Mouse (Mus musculus) kidney, embryonic 14.5 days (tissue): ENCODE measurements around the gene Cog2. TPM values are rescaled to one million over a fixed set of nuclear protein-coding genes. Genes with fewer than 3 reads are reported as not detected.

Source experiments
- ATAC-seq: fragments of 200-750 bp; cut with Nextera tagmentation; 2 replicates; pipeline ENCODE4 v1.8.0; 2017; ENCODE audit warnings: moderate number of reproducible peaks, mild to moderate bottlenecking, moderate TSS enrichment, moderate library complexity; ENCODE audit not compliant: low FRiP score, low TSS enrichment
- H3K27ac ChIP-seq: fragments of 300-500 bp; sonication (generic); 2 replicates; pipeline ENCODE4 v1.5.1; 2014; ENCODE audit warnings: low read depth, mild to moderate bottlenecking, low read length, moderate library complexity, mixed read lengths
- H3K27me3 ChIP-seq: fragments of 300-500 bp; sonication (generic); 2 replicates; pipeline ENCODE4 v1.6.1; 2014; ENCODE audit warnings: mild to moderate bottlenecking, low read length; ENCODE audit not compliant: control insufficient read depth, insufficient read depth
- H3K36me3 ChIP-seq: fragments of 300-500 bp; sonication (generic); 2 replicates; pipeline ENCODE4 v1.6.1; 2014; ENCODE audit warnings: low read length, mixed read lengths; ENCODE audit not compliant: control insufficient read depth, insufficient read depth
- H3K4me1 ChIP-seq: fragments of 300-500 bp; sonication (generic); 2 replicates; pipeline ENCODE4 v1.6.1; 2014; ENCODE audit warnings: low read length, mixed read lengths; ENCODE audit not compliant: control insufficient read depth, insufficient read depth
- H3K4me2 ChIP-seq: fragments of 300-500 bp; sonication (generic); replicated peaks from 2 replicates; pipeline ENCODE4 v1.6.1; 2014; ENCODE audit warnings: low read depth, mild to moderate bottlenecking, low read length
- H3K4me3 ChIP-seq: fragments of 300-500 bp; sonication (generic); 2 replicates; pipeline ENCODE4 v1.5.1; 2014; ENCODE audit warnings: mild to moderate bottlenecking, low read length
- H3K9ac ChIP-seq: fragments of 300-500 bp; sonication (generic); 2 replicates; pipeline ENCODE4 v1.6.1; 2014; ENCODE audit warnings: low read depth, mild to moderate bottlenecking, low read length, moderate library complexity
- H3K9me3 ChIP-seq: fragments of 300-500 bp; sonication (generic); 2 replicates; pipeline ENCODE4 v1.6.1; 2016; ENCODE audit warnings: low read length; ENCODE audit not compliant: control insufficient read depth
- WGBS: fragments of 180-500 bp; shearing (Covaris S2); extraction: QIAGEN DNeasy Blood & Tissue Kit; methylation state at CpG from one replicate; pipeline ENCODE4 v1.1.7; 2014; 5-methylcytosine and 5-hydroxymethylcytosine counted together
- polyA plus RNA-seq: library from polyadenylated mRNA; unstranded; fragments of >200 nt; fragmentation: Nextera tagmentation; extraction: Ambion mirVana; gene quantifications from 2 replicates; pipeline ENCODE4 v1.2.1, GENCODE M21; 2014

Cog2 gene
- polyA plus RNA-seq, 1 experiment from 2014 or later = 36.6 TPM

GRCm38 (mm10) chr8:124494397-124494796 is 26.2 kb upstream of the Cog2 start:
- no peaks in the 10 kb centered on the region for H3K36me3 ChIP-seq
- H3K4me2 ChIP-seq = no peak overlapping the region
- WGBS = 79% methylated on average over 3 of the region's 3 CpGs
- no peak overlapping the region for H3K27ac ChIP-seq
- H3K4me1 ChIP-seq = no peaks in the 10 kb centered on the region
- H3K4me3 ChIP-seq = no peak overlapping the region
- no peaks in the 10 kb centered on the region; the same call in 1 of the 2 replicates for H3K9me3 ChIP-seq
- H3K27me3 ChIP-seq = no peaks in the 10 kb centered on the region
- no peak overlapping the region for H3K9ac ChIP-seq
- ATAC-seq = no peak

GRCm38 (mm10) chr8:124494955-124495354 is 25.6 kb upstream of the Cog2 start:
- Histone ChIP-seq H3K4me1 (no peaks in the 10 kb centered on the region), H3K9me3 (no peaks in the 10 kb centered on the region), H3K4me2 (no peak overlapping the region), H3K36me3 (no peaks in the 10 kb centered on the region), H3K27ac (no peak overlapping the region), H3K27me3 (no peaks in the 10 kb centered on the region), H3K4me3 (no peak overlapping the region), H3K9ac (no peak overlapping the region)
- WGBS = 88% methylated on average over 15 of the region's 15 CpGs
- ATAC-seq = no peak

- H3K36me3 ChIP-seq = no peaks in the 10 kb centered on the region
- H3K9ac ChIP-seq = no peak overlapping the region
- ATAC-seq = no peak
- no peaks in the 10 kb centered on the region for H3K4me1 ChIP-seq
- H3K9me3 ChIP-seq = no peaks in the 10 kb centered on the region
- no peak overlapping the region for H3K4me3 ChIP-seq
- H3K27me3 ChIP-seq = no peaks in the 10 kb centered on the region
- 68% methylated on average over 11 of the region's 11 CpGs for WGBS
- H3K4me2 ChIP-seq = no peak overlapping the region
- no peak overlapping the region for H3K27ac ChIP-seq
Measured at GRCm38 (mm10) chr8:124495676-124496075, 24.9 kb upstream of the Cog2 start.

GRCm38 (mm10) chr8:124496266-124496665 is 24.3 kb upstream of the Cog2 start:
- Histone ChIP-seq H3K4me2 (no peak overlapping the region), H3K4me3 (no peak overlapping the region), H3K9me3 (no peaks in the 10 kb centered on the region), H3K4me1 (no peaks in the 10 kb centered on the region), H3K27ac (no peak overlapping the region), H3K36me3 (no peaks in the 10 kb centered on the region), H3K9ac (no peak overlapping the region), H3K27me3 (no peaks in the 10 kb centered on the region)
- ATAC-seq = no peak
- 80% methylated on average over 4 of the region's 4 CpGs for WGBS

GRCm38 (mm10) chr8:124496871-124497270 is 23.7 kb upstream of the Cog2 start:
- ATAC-seq = no peak
- Histone ChIP-seq H3K27me3 (no peaks in the 10 kb centered on the region), H3K4me1 (no peaks in the 10 kb centered on the region), H3K36me3 (no peaks in the 10 kb centered on the region), H3K4me2 (no peak overlapping the region), H3K27ac (no peak overlapping the region), H3K9me3 (no peaks in the 10 kb centered on the region), H3K9ac (no peak overlapping the region), H3K4me3 (no peak overlapping the region)
- WGBS = 90% methylated on average over 5 of the region's 5 CpGs

- no peak overlapping the region for H3K9ac ChIP-seq
- no peak overlapping the region for H3K4me3 ChIP-seq
- no peak for ATAC-seq
- H3K4me2 ChIP-seq = no peak overlapping the region
- no peaks in the 10 kb centered on the region for H3K4me1 ChIP-seq
- H3K9me3 ChIP-seq = no peaks in the 10 kb centered on the region; the same call in 1 of the 2 replicates
- no peaks in the 10 kb centered on the region for H3K27me3 ChIP-seq
- no peaks in the 10 kb centered on the region for H3K36me3 ChIP-seq
- H3K27ac ChIP-seq = no peak overlapping the region
Measured at GRCm38 (mm10) chr8:124498398-124498797, 22.2 kb upstream of the Cog2 start.

GRCm38 (mm10) chr8:124499236-124499937 is 21.2 kb upstream of the Cog2 start:
- Histone ChIP-seq H3K4me2 (no peak overlapping the region), H3K27ac (no peak overlapping the region), H3K9me3 (no peaks in the 10 kb centered on the region; the same call in 1 of the 2 replicates), H3K4me3 (no peak overlapping the region), H3K9ac (no peak overlapping the region), H3K4me1 (no peaks in the 10 kb centered on the region), H3K36me3 (no peaks in the 10 kb centered on the region), H3K27me3 (no peaks in the 10 kb centered on the region)
- 59% methylated on average over 7 of the region's 7 CpGs for WGBS
- ATAC-seq = no peak

- Histone ChIP-seq H3K4me2 (no peak overlapping the region), H3K4me1 (no peaks in the 10 kb centered on the region), H3K36me3 (no peaks in the 10 kb centered on the region), H3K9ac (no peak overlapping the region), H3K9me3 (no peaks in the 10 kb centered on the region; the same call in 1 of the 2 replicates), H3K27me3 (no peaks in the 10 kb centered on the region), H3K27ac (no peak overlapping the region), H3K4me3 (no peak overlapping the region)
- WGBS = 74% methylated on average over 5 of the region's 5 CpGs
- no peak for ATAC-seq
Measured at GRCm38 (mm10) chr8:124499938-124500239, 20.7 kb upstream of the Cog2 start.

GRCm38 (mm10) chr8:124505626-124506025 is 14.9 kb upstream of the Cog2 start:
- Histone ChIP-seq H3K4me3 (no peak overlapping the region), H3K4me1 (no peaks in the 10 kb centered on the region), H3K4me2 (no peak overlapping the region), H3K9me3 (no peaks in the 10 kb centered on the region; the same call in 1 of the 2 replicates), H3K36me3 (no peaks in the 10 kb centered on the region), H3K9ac (no peak overlapping the region), H3K27me3 (no peaks in the 10 kb centered on the region), H3K27ac (no peak overlapping the region)
- ATAC-seq = no peak
